Mouse (Mus musculus): ENCODE results near the gene Fryl. TPM values are rescaled to one million over a fixed set of nuclear protein-coding genes. Genes with fewer than 3 reads are reported as not detected.

Gene Fryl
- 29.4 and 30.7 TPM in 2 replicates for polyA plus RNA-seq (2016; fragmentation: Nextera tagmentation; extraction: Ambion mirVana)

DNA sequence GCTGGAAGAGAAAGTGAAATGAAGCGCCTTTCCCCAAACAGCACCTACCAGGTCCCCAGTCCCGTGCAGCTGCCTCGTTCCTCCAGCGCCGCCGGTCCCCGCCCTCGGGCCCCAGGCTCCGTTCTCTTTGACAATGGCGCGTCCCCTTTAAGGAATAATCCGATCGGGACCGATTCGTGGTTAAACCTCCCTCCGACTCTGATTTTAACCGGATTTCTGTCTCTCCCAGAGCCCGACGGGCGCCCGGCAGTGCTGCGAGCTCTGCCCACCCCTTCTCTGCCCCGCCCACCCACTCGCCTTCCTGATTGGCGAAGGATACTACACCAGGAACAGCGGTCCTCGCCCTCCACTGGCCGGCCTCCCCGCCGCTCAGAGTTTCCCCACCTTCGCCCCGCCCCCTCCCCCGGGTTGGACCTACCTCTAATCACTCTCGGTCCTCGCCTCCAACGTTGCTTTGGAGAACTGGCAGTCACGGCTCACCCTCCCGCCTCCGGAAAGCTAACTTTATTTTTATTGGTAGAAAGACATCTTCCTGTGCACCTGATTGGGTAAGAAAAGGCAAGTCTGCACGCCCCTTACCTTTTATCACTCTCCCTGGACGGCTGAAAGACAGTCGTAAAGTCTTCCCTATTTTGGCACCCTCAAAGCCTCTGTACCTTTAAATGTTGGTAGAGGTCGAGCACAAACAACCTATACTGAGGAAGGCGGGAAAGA, at the start of gene Fryl:
Gene Fryl, minus strand, starts transcription at position 268 of the 714 bp plus-strand sequence.
- under 1% methylated on average over 44 of the region's 44 CpGs for WGBS

DNA sequence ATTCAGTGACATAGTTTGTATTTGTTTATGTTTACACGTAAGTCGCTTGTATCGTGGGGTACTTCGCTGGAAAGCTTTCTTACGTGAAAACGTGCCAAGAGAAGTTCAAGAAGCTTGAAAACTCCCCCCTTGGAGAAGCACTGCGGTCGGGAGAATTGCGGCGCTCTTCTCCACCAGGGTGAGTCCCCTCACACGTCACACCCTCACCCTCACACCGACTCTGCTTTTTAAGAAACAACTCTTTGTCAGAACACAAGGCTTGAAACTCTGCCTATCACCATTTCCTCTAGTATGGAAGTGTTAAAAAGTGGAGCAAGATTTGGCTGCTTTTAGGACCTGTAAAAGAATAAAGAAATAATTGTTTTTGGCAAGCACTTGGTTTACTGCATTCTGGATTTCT, 48.1 kb upstream of the Fryl start:
- Histone ChIP-seq H3K27me3 (ENCODE audit: insufficient read depth, poor library complexity, severe bottlenecking) (no peaks in the 10 kb centered on the region), H3K9me3 (no peaks in the 10 kb centered on the region), H3K4me3 (no peak overlapping the region), H3K4me1 (replicated peaks) (no peaks in the 10 kb centered on the region), H3K36me3 (peaks cover 100% of the 10 kb centered on the region), H3K27ac (no peak overlapping the region)
- no peak for DNase-seq (ENCODE audit: low spot score)
- 91% methylated on average over 12 of the region's 12 CpGs for WGBS

More for the DNA sequence above, at the start of gene Fryl:
- Histone ChIP-seq H3K36me3 (0 out of 2 replicates have a peak, but pooled peaks cover under 1% of the 10 kb centered on the region), H3K4me1 (replicated peaks) (peaks cover 23% of the 10 kb centered on the region), H3K9me3 (no peaks in the 10 kb centered on the region), H3K27me3 (ENCODE audit: insufficient read depth, poor library complexity, severe bottlenecking) (peaks cover 3% of the 10 kb centered on the region; the same call in 1 of the 2 replicates), H3K4me3 (peak within 1 kb of the TSS; percentile 93), H3K27ac (peak within 1 kb of the TSS; percentile 97)
- DNase-seq (ENCODE audit: low spot score): peak; percentile 99

DNA sequence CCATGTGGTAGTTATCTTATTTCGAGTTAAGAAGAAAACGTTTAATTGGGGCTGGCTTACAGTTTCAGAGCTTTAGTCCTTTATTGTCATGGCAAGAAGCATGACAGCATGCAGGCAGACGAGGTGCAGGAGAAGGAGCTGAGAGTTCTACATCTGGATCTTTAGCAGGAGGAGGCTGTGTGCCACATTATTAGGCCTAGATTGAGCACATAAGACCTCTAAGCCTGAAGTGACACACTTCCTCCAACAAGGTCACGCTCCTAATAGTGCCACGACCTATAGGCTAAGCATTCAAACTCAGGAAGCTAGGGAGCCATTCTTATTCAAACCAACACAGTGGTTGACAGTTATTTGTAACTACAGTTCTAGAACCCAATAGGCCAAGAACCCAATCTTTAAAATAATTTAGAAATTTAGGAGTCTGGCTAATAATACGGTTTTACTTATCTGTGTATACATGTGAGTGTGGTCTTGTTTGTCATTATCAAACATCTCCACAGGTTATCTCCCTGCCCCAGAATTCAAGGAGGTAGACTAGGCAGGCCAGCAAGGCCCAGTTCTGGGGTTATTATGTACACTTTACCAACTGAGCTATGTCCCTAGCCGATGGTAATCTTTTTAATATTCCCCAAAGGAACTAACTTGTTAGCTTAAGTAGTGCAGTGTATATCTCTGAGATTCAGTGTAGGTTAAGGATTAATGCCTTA, 45.3 kb upstream of the Fryl start:
- WGBS: 91% methylated on average over 7 of the region's 7 CpGs
- no peaks in the 10 kb centered on the region for H3K4me1 ChIP-seq (replicated peaks)
- H3K9me3 ChIP-seq: no peaks in the 10 kb centered on the region
- peaks cover 97% of the 10 kb centered on the region for H3K36me3 ChIP-seq
- no peak overlapping the region for H3K27ac ChIP-seq
- no peak overlapping the region for H3K4me3 ChIP-seq
- no peak for DNase-seq (ENCODE audit: low spot score)
- H3K27me3 ChIP-seq (ENCODE audit: insufficient read depth, poor library complexity, severe bottlenecking): no peaks in the 10 kb centered on the region

DNA sequence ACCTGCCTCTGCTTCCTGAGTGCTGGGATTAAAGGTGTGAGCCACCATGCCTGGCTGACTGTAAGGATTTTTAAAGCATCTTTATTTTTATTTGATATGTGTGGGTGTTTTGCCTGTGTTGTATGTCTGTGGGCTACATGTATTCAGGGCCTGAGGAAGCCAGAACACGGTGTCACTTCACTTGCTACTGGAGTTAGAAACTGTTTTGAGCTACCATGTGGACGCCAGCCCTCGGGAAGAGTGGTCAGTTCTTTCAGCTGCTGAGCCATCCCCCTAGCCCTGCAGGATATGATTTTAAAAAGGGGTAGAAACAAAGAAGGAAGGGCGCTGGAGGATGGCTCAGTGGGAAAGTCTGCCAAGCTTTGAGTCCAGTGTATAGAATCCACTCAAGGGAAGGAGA, 39.5 kb upstream of the Fryl start:
- WGBS: 82% methylated on average over 4 of the region's 4 CpGs
- Histone ChIP-seq H3K9me3 (no peaks in the 10 kb centered on the region), H3K4me3 (no peak overlapping the region), H3K27ac (no peak overlapping the region), H3K4me1 (replicated peaks) (peaks cover 13% of the 10 kb centered on the region), H3K27me3 (ENCODE audit: insufficient read depth, poor library complexity, severe bottlenecking) (no peaks in the 10 kb centered on the region), H3K36me3 (peaks cover 62% of the 10 kb centered on the region)
- no peak for DNase-seq (ENCODE audit: low spot score)

DNA sequence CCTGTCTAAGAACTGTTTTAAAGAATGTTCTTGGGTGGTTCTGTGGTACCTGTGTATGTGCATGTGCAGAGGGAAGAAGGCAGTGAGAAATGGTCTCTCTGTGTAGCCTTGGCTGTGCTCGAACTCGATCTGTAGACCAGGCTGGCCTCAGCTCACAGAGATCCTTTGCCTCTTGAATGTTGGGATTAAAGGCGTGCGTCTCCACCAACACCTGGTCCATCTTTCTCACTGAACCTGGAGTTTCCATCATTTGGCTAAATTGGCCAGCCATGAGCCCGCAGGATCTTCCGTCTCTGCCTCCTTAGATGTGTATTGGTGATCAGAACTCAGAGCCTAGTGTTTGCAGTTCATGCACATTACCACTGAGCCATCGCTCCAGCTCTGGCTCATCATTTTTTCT, 38.6 kb upstream of the Fryl start:
- WGBS: 98% methylated on average over 7 of the region's 7 CpGs
- DNase-seq (ENCODE audit: low spot score): no peak
- Histone ChIP-seq H3K27ac (no peak overlapping the region), H3K9me3 (no peaks in the 10 kb centered on the region), H3K36me3 (peaks cover 53% of the 10 kb centered on the region), H3K27me3 (ENCODE audit: insufficient read depth, poor library complexity, severe bottlenecking) (no peaks in the 10 kb centered on the region), H3K4me3 (no peak overlapping the region), H3K4me1 (replicated peaks) (peaks cover 13% of the 10 kb centered on the region)

DNA sequence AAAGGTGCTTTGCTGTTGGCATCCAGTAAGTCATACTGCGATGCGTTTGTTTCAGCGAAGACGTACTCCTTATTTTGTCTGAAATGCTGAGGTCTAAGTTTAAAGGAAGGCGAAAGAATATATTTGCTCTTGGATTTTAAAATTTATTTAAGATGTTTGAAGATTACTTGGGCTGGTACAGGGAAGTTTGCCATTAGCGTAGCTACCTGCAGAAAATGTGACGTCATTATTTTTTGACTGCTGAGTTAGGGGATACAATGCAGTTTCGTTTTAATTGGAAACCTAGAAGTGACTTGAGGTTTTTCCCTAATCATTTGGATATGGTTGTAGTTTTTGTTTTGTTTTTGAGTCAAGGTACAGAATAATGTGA, 37.0 kb upstream of the Fryl start:
- Histone ChIP-seq H3K4me1 (replicated peaks) (peaks cover 13% of the 10 kb centered on the region), H3K36me3 (peaks cover 40% of the 10 kb centered on the region), H3K27me3 (ENCODE audit: insufficient read depth, poor library complexity, severe bottlenecking) (no peaks in the 10 kb centered on the region), H3K4me3 (peak overlapping the region; percentile 85), H3K27ac (peak overlapping the region; percentile 97), H3K9me3 (no peaks in the 10 kb centered on the region)
- WGBS: 21% methylated on average over 8 of the region's 8 CpGs
- no peak for DNase-seq (ENCODE audit: low spot score)

DNA sequence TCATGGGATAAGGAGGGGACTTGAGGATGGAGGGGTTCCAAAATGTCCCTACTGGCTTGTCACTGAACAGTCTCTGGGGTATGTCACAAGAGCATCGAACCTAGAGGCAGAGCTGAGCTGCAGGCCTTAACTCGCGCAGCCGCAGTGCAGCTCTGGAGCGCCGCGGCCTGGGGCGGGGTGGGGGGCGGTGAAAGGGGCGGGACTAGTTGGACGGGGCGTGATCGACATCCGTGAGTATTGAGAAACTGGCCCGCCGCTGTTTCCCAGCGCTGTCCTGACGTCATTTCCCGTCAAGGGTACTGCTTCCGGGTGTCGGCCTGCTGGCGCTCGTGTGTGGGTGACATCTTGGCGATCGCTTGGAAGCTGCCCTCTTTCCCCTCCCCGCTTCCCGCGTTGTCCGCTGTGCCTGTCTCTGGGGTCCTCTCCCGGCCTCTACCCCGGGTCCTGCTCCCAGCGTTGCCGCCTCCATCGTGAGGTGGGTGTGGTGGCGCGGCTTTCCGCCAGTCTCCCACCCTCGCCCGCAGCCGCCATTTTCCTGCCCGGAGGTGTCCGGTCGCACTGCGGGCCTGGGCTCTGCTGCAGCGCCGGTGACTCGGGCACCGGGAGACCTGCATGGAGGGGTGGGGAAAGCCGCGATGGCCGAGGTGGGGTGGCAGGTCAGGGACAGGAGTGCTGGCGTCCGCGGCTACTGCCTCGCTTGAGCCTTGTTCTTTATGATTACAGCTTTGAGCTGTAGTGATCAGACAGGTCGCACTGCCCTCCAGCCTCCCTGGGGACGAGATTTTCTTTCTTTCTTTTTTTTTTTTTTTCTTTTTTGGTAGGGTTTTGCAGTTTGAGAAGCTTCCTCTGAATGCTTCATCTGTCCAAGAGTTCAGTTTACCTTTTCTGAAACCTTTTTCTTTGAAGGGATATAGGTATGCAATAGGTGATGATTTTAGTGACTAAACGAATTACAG, 36.4 kb upstream of the Fryl start, which contains the start of gene Ociad1:
Gene Ociad1, plus strand, starts transcription at position 283 of the 956 bp plus-strand sequence.
- Histone ChIP-seq H3K9me3 (no peaks in the 10 kb centered on the region), H3K36me3 (peaks cover 34% of the 10 kb centered on the region), H3K4me1 (replicated peaks) (peaks cover 13% of the 10 kb centered on the region), H3K27me3 (ENCODE audit: insufficient read depth, poor library complexity, severe bottlenecking) (no peaks in the 10 kb centered on the region), H3K27ac (peak within 1 kb of the TSS; percentile 97), H3K4me3 (peak within 1 kb of the TSS; percentile 85)
- under 1% methylated on average over 58 of the region's 58 CpGs for WGBS
- DNase-seq (ENCODE audit: low spot score): peak; percentile 99

DNA sequence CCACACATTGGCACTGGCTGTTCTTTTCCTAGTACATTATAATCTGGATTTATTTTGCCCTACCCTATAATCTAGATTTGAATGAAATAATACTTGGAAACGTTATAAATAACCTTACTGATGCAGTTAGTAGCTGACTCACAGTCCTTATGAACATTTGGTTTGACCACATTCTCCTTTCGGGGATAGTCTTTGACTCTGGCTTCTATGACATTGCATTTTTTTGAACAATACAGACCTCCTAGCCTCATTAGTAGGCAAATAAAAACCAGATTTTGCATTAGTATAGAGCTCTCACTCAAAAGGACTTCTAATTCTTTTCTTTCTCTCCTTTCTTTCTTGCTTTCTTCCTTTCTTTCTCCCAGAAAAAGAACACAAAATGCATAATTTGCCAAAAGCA, 33.5 kb upstream of the Fryl start:
- Histone ChIP-seq H3K9me3 (no peaks in the 10 kb centered on the region), H3K27me3 (ENCODE audit: insufficient read depth, poor library complexity, severe bottlenecking) (no peaks in the 10 kb centered on the region), H3K36me3 (peaks cover 5% of the 10 kb centered on the region), H3K4me1 (replicated peaks) (peaks cover 13% of the 10 kb centered on the region), H3K27ac (no peak overlapping the region), H3K4me3 (no peak overlapping the region)
- 69% methylated on average over 2 of the region's 2 CpGs for WGBS
- DNase-seq (ENCODE audit: low spot score): no peak

DNA sequence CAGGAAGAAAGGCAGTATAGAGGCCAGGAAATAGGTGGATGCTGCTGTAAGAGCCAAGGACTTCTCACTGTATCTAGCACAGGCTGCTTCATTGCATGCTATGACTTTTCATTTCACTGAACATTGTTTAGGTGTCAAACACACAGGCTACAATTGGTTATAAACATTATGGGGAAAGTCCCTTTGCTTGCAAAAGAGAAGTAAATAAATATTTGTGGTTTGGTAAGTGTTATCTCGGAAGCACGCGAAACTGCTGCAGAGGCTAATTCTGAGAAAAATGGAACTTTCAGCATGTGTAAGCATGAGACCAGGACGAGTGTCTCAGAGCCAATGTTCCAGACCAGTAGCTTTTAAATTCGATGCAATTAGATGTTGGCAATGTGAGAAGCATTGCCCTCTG, 30.2 kb upstream of the Fryl start:
- DNase-seq (ENCODE audit: low spot score): no peak
- 87% methylated on average over 5 of the region's 5 CpGs for WGBS

DNA sequence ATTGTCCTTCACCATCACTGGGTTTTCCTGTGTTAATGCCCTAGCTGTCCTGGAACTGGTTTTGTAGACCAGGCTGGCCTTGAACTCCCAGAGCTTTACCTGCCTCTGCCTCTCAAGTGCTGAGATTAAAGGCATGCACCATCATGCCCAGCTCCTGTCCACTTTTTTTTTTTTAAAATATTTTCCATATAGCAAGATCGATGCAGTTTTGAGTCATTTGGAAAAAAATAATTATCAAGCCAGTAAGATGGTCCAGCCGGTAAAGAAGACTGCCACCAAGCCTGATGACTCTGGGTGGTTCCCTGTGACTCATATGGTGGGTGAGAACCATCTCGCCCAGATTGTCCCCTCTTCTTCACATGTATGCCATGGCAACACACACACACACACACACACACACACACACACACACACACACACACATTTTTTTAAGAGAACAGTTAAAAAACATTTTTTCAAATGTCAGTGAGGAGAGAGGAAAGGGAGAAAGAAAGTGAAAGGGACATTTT, 29.1 kb upstream of the Fryl start:
- Histone ChIP-seq H3K4me1 (replicated peaks) (no peaks in the 10 kb centered on the region), H3K36me3 (no peaks in the 10 kb centered on the region), H3K27me3 (ENCODE audit: insufficient read depth, poor library complexity, severe bottlenecking) (no peaks in the 10 kb centered on the region), H3K27ac (no peak overlapping the region), H3K9me3 (no peaks in the 10 kb centered on the region), H3K4me3 (no peak overlapping the region)
- no peak for DNase-seq (ENCODE audit: low spot score)
- 92% methylated on average over 3 of the region's 3 CpGs for WGBS

More for the DNA sequence above, 30.2 kb upstream of the Fryl start:
- Histone ChIP-seq H3K36me3 (no peaks in the 10 kb centered on the region), H3K27ac (no peak overlapping the region), H3K27me3 (ENCODE audit: insufficient read depth, poor library complexity, severe bottlenecking) (no peaks in the 10 kb centered on the region), H3K4me3 (no peak overlapping the region), H3K4me1 (replicated peaks) (no peaks in the 10 kb centered on the region), H3K9me3 (no peaks in the 10 kb centered on the region)

DNA sequence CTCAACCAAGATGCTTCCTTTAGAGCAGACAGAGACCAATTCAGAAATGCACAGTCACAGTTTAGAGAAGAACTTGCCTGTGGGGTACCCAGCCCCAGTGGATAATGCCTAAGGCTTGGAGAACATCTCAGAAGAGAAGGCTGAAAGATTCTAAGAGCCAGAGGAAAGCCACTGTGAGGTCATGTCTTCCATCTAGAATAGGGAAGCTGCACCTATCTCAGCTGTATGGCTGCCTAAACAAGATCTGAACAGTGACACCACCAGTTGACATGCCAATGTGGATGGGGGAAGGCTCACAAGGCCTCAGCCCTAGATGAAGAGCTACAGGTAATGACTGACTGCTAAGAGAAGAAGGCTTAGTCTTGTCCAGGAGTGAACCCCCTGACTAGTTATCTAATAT, 27.6 kb upstream of the Fryl start:
- Histone ChIP-seq H3K27ac (no peak overlapping the region), H3K4me3 (no peak overlapping the region), H3K9me3 (no peaks in the 10 kb centered on the region), H3K36me3 (no peaks in the 10 kb centered on the region), H3K27me3 (ENCODE audit: insufficient read depth, poor library complexity, severe bottlenecking) (no peaks in the 10 kb centered on the region), H3K4me1 (replicated peaks) (peaks cover 8% of the 10 kb centered on the region)
- no peak for DNase-seq (ENCODE audit: low spot score)

DNA sequence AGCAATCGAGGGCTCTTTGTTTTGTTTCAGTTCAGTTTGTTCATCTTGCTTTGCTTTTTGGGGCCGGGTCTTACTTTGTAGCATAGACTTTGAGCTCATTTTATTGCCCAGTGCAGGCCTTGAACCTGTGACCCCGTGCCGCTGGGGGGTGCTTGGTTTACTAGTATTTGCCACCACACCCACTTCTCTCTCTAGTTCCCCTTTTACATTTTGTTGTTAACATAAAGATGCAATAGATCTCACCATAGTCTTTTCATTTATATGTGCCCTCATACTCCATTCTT, 24.1 kb upstream of the Fryl start:
- Histone ChIP-seq H3K27ac (no peak overlapping the region), H3K4me3 (no peak overlapping the region), H3K9me3 (no peaks in the 10 kb centered on the region), H3K36me3 (no peaks in the 10 kb centered on the region), H3K4me1 (replicated peaks) (peaks cover 8% of the 10 kb centered on the region), H3K27me3 (ENCODE audit: insufficient read depth, poor library complexity, severe bottlenecking) (no peaks in the 10 kb centered on the region)
- WGBS: 75% methylated on average over 4 of the region's 4 CpGs
- DNase-seq (ENCODE audit: low spot score): no peak

Data from hindbrain, embryonic 10.5 days (tissue).